Mouse (Mus musculus): Measurements from ENCODE around the gene Jdp2. TPM values are rescaled to one million over a fixed set of nuclear protein-coding genes. Genes with fewer than 3 reads are reported as not detected.

Gene Jdp2
- polyA plus RNA-seq, 1 experiment from 2014 or later = 0.11 TPM

GRCm38 (mm10) chr12:85607519-85608449, 9.0 kb downstream of the Jdp2 start:
- H3K4me2 ChIP-seq = no peak overlapping the region
- 77% methylated on average over 14 of the region's 14 CpGs for WGBS
- H3K9me3 ChIP-seq (ENCODE audit: control insufficient read depth, low read length) = no peaks in the 10 kb centered on the region
- H3K4me1 ChIP-seq (ENCODE audit: control insufficient read depth, insufficient read depth, low read length) = no peaks in the 10 kb centered on the region
- H3K36me3 ChIP-seq (ENCODE audit: control insufficient read depth, insufficient read depth, low read length) = no peaks in the 10 kb centered on the region
- ATAC-seq (ENCODE audit: low FRiP score) = no peak
- no peak overlapping the region for H3K9ac ChIP-seq (ENCODE audit: low read length)
- H3K27ac ChIP-seq (ENCODE audit: low read depth, low read length) = no peak overlapping the region
- H3K27me3 ChIP-seq (ENCODE audit: control insufficient read depth, insufficient read depth, low read length) = no peaks in the 10 kb centered on the region
- no peak overlapping the region for H3K4me3 ChIP-seq (ENCODE audit: low read depth, low read length)
- DNase-seq (ENCODE audit: low spot score, missing footprints) = no peak

GRCm38 (mm10) chr12:85610167-85610566, 11.3 kb downstream of the Jdp2 start:
- no peak overlapping the region for H3K4me3 ChIP-seq (ENCODE audit: low read depth, low read length)
- no peak for DNase-seq (ENCODE audit: low spot score, missing footprints)
- H3K36me3 ChIP-seq (ENCODE audit: control insufficient read depth, insufficient read depth, low read length) = no peaks in the 10 kb centered on the region
- H3K9ac ChIP-seq (ENCODE audit: low read length) = no peak overlapping the region
- no peaks in the 10 kb centered on the region for H3K4me1 ChIP-seq (ENCODE audit: control insufficient read depth, insufficient read depth, low read length)
- H3K9me3 ChIP-seq (ENCODE audit: control insufficient read depth, low read length) = no peaks in the 10 kb centered on the region
- H3K27ac ChIP-seq (ENCODE audit: low read depth, low read length) = no peak overlapping the region
- H3K4me2 ChIP-seq = no peak overlapping the region
- ATAC-seq (ENCODE audit: low FRiP score) = no peak
- WGBS = 85% methylated on average over 9 of the region's 9 CpGs
- no peaks in the 10 kb centered on the region for H3K27me3 ChIP-seq (ENCODE audit: control insufficient read depth, insufficient read depth, low read length)

GRCm38 (mm10) chr12:85614090-85614489, 15.3 kb downstream of the Jdp2 start:
- H3K9me3 ChIP-seq (ENCODE audit: control insufficient read depth, low read length) = no peaks in the 10 kb centered on the region
- WGBS = 46% methylated on average over 4 of the region's 4 CpGs

GRCm38 (mm10) chr12:85615486-85615885, 16.7 kb downstream of the Jdp2 start:
- Histone ChIP-seq H3K9ac (ENCODE audit: low read length) (no peak overlapping the region), H3K27me3 (ENCODE audit: control insufficient read depth, insufficient read depth, low read length) (no peaks in the 10 kb centered on the region), H3K36me3 (ENCODE audit: control insufficient read depth, insufficient read depth, low read length) (no peaks in the 10 kb centered on the region), H3K27ac (ENCODE audit: low read depth, low read length) (no peak overlapping the region), H3K4me1 (ENCODE audit: control insufficient read depth, insufficient read depth, low read length) (no peaks in the 10 kb centered on the region), H3K4me3 (ENCODE audit: low read depth, low read length) (no peak overlapping the region), H3K4me2 (no peak overlapping the region), H3K9me3 (ENCODE audit: control insufficient read depth, low read length) (no peaks in the 10 kb centered on the region)
- ATAC-seq (ENCODE audit: low FRiP score) (no peak), DNase-seq (ENCODE audit: low spot score, missing footprints) (no peak)
- WGBS = 88% methylated on average over 8 of the region's 8 CpGs

More at GRCm38 (mm10) chr12:85614090-85614489, 15.3 kb downstream of the Jdp2 start:
- Histone ChIP-seq H3K4me3 (ENCODE audit: low read depth, low read length) (no peak overlapping the region), H3K27me3 (ENCODE audit: control insufficient read depth, insufficient read depth, low read length) (no peaks in the 10 kb centered on the region), H3K36me3 (ENCODE audit: control insufficient read depth, insufficient read depth, low read length) (no peaks in the 10 kb centered on the region), H3K27ac (ENCODE audit: low read depth, low read length) (no peak overlapping the region), H3K4me2 (no peak overlapping the region), H3K9ac (ENCODE audit: low read length) (no peak overlapping the region), H3K4me1 (ENCODE audit: control insufficient read depth, insufficient read depth, low read length) (no peaks in the 10 kb centered on the region)
- no peak for DNase-seq (ENCODE audit: low spot score, missing footprints)
- no peak for ATAC-seq (ENCODE audit: low FRiP score)

GRCm38 (mm10) chr12:85617885-85618284, 19.1 kb downstream of the Jdp2 start:
- H3K36me3 ChIP-seq (ENCODE audit: control insufficient read depth, insufficient read depth, low read length) = no peaks in the 10 kb centered on the region
- no peak overlapping the region for H3K4me3 ChIP-seq (ENCODE audit: low read depth, low read length)
- no peak overlapping the region for H3K27ac ChIP-seq (ENCODE audit: low read depth, low read length)
- ATAC-seq (ENCODE audit: low FRiP score) (no peak), DNase-seq (ENCODE audit: low spot score, missing footprints) (no peak)
- WGBS = 83% methylated on average over 9 of the region's 9 CpGs
- no peaks in the 10 kb centered on the region for H3K27me3 ChIP-seq (ENCODE audit: control insufficient read depth, insufficient read depth, low read length)
- no peak overlapping the region for H3K9ac ChIP-seq (ENCODE audit: low read length)
- peaks cover 5% of the 10 kb centered on the region for H3K4me1 ChIP-seq (ENCODE audit: control insufficient read depth, insufficient read depth, low read length)
- H3K4me2 ChIP-seq = no peak overlapping the region
- H3K9me3 ChIP-seq (ENCODE audit: control insufficient read depth, low read length) = no peaks in the 10 kb centered on the region

- no peak overlapping the region for H3K4me3 ChIP-seq (ENCODE audit: low read depth, low read length)
- peaks cover 5% of the 10 kb centered on the region for H3K4me1 ChIP-seq (ENCODE audit: control insufficient read depth, insufficient read depth, low read length)
- DNase-seq (ENCODE audit: low spot score, missing footprints) = no peak
- H3K9me3 ChIP-seq (ENCODE audit: control insufficient read depth, low read length) = no peaks in the 10 kb centered on the region
- WGBS = 84% methylated on average over 5 of the region's 5 CpGs
- no peaks in the 10 kb centered on the region for H3K27me3 ChIP-seq (ENCODE audit: control insufficient read depth, insufficient read depth, low read length)
- no peaks in the 10 kb centered on the region for H3K36me3 ChIP-seq (ENCODE audit: control insufficient read depth, insufficient read depth, low read length)
- no peak for ATAC-seq (ENCODE audit: low FRiP score)
- no peak overlapping the region for H3K9ac ChIP-seq (ENCODE audit: low read length)
- no peak overlapping the region for H3K4me2 ChIP-seq
- no peak overlapping the region for H3K27ac ChIP-seq (ENCODE audit: low read depth, low read length)
Observed at GRCm38 (mm10) chr12:85618430-85618829, 19.6 kb downstream of the Jdp2 start.

GRCm38 (mm10) chr12:85619283-85619897, 20.6 kb downstream of the Jdp2 start:
- Histone ChIP-seq H3K27me3 (ENCODE audit: control insufficient read depth, insufficient read depth, low read length) (no peaks in the 10 kb centered on the region), H3K4me1 (ENCODE audit: control insufficient read depth, insufficient read depth, low read length) (peaks cover 5% of the 10 kb centered on the region), H3K36me3 (ENCODE audit: control insufficient read depth, insufficient read depth, low read length) (no peaks in the 10 kb centered on the region), H3K9me3 (ENCODE audit: control insufficient read depth, low read length) (no peaks in the 10 kb centered on the region), H3K4me3 (ENCODE audit: low read depth, low read length) (no peak overlapping the region), H3K27ac (ENCODE audit: low read depth, low read length) (no peak overlapping the region), H3K4me2 (no peak overlapping the region), H3K9ac (ENCODE audit: low read length) (no peak overlapping the region)
- 85% methylated on average over 7 of the region's 7 CpGs for WGBS
- DNase-seq (ENCODE audit: low spot score, missing footprints) (no peak), ATAC-seq (ENCODE audit: low FRiP score) (no peak)

- H3K4me2 ChIP-seq = no peak overlapping the region
- H3K27ac ChIP-seq (ENCODE audit: low read depth, low read length) = no peak overlapping the region
- ATAC-seq (ENCODE audit: low FRiP score) (no peak), DNase-seq (ENCODE audit: low spot score, missing footprints) (no peak)
- H3K9ac ChIP-seq (ENCODE audit: low read length) = no peak overlapping the region
- H3K9me3 ChIP-seq (ENCODE audit: control insufficient read depth, low read length) = no peaks in the 10 kb centered on the region
- H3K36me3 ChIP-seq (ENCODE audit: control insufficient read depth, insufficient read depth, low read length) = no peaks in the 10 kb centered on the region
- peaks cover 5% of the 10 kb centered on the region for H3K4me1 ChIP-seq (ENCODE audit: control insufficient read depth, insufficient read depth, low read length)
- 70% methylated on average over 11 of the region's 11 CpGs for WGBS
- no peaks in the 10 kb centered on the region for H3K27me3 ChIP-seq (ENCODE audit: control insufficient read depth, insufficient read depth, low read length)
- H3K4me3 ChIP-seq (ENCODE audit: low read depth, low read length) = no peak overlapping the region
Observed at GRCm38 (mm10) chr12:85619898-85620443, 21.1 kb downstream of the Jdp2 start.

GRCm38 (mm10) chr12:85621027-85621426, 22.2 kb downstream of the Jdp2 start:
- no peaks in the 10 kb centered on the region for H3K27me3 ChIP-seq (ENCODE audit: control insufficient read depth, insufficient read depth, low read length)
- WGBS = 66% methylated on average over 6 of the region's 6 CpGs
- no peaks in the 10 kb centered on the region for H3K36me3 ChIP-seq (ENCODE audit: control insufficient read depth, insufficient read depth, low read length)
- H3K27ac ChIP-seq (ENCODE audit: low read depth, low read length) = peak overlapping the region; percentile 9; the same call in 1 of the 2 replicates
- DNase-seq (ENCODE audit: low spot score, missing footprints) = no peak
- no peaks in the 10 kb centered on the region for H3K9me3 ChIP-seq (ENCODE audit: control insufficient read depth, low read length)
- ATAC-seq (ENCODE audit: low FRiP score) = peak; percentile 16; the same call in 1 of the 2 replicates
- H3K4me2 ChIP-seq = no peak overlapping the region
- H3K9ac ChIP-seq (ENCODE audit: low read length) = no peak overlapping the region
- H3K4me3 ChIP-seq (ENCODE audit: low read depth, low read length) = no peak overlapping the region
- H3K4me1 ChIP-seq (ENCODE audit: control insufficient read depth, insufficient read depth, low read length) = peaks cover 5% of the 10 kb centered on the region
